Mouse (Mus musculus): Measurements from ENCODE around the gene Slc6a17.

The Slc6a17 gene

GRCm38 (mm10) chr3:107536810-107537503 lies 19.1 kb upstream of the Slc6a17 start:
- TF ChIP-seq GATA4 (IDR thresholded peaks at IDR 0.05; ENCODE audit: insufficient replicate concordance, low read length): no peak

- no peak for TF ChIP-seq GATA4 (IDR thresholded peaks at IDR 0.05; ENCODE audit: insufficient replicate concordance, low read length)
Observed at GRCm38 (mm10) chr3:107534951-107535350, 17.1 kb upstream of the Slc6a17 start.

- TF ChIP-seq GATA4 (IDR thresholded peaks at IDR 0.05; ENCODE audit: insufficient replicate concordance, low read length): no peak
Observed at GRCm38 (mm10) chr3:107533532-107533931, 15.7 kb upstream of the Slc6a17 start.

- no peak for TF ChIP-seq GATA4 (IDR thresholded peaks at IDR 0.05; ENCODE audit: insufficient replicate concordance, low read length)
Observed at GRCm38 (mm10) chr3:107530581-107530980, 12.8 kb upstream of the Slc6a17 start.

- no peak for TF ChIP-seq GATA4 (IDR thresholded peaks at IDR 0.05; ENCODE audit: insufficient replicate concordance, low read length)
Observed at GRCm38 (mm10) chr3:107529182-107529581, 11.4 kb upstream of the Slc6a17 start.

- no peak for TF ChIP-seq GATA4 (IDR thresholded peaks at IDR 0.05; ENCODE audit: insufficient replicate concordance, low read length)
Observed at GRCm38 (mm10) chr3:107528401-107529118, 10.7 kb upstream of the Slc6a17 start.

GRCm38 (mm10) chr3:107524547-107524946 lies 6.7 kb upstream of the Slc6a17 start:
- TF ChIP-seq GATA4 (IDR thresholded peaks at IDR 0.05; ENCODE audit: insufficient replicate concordance, low read length): no peak

- no peak for TF ChIP-seq GATA4 (IDR thresholded peaks at IDR 0.05; ENCODE audit: insufficient replicate concordance, low read length)
Observed at GRCm38 (mm10) chr3:107520931-107521330, 3.1 kb upstream of the Slc6a17 start.

GRCm38 (mm10) chr3:107516776-107517630 lies 815 bp downstream of the Slc6a17 start:
- TF ChIP-seq GATA4 (IDR thresholded peaks at IDR 0.05; ENCODE audit: insufficient replicate concordance, low read length): no peak

- no peak for TF ChIP-seq GATA4 (IDR thresholded peaks at IDR 0.05; ENCODE audit: insufficient replicate concordance, low read length)
Observed at GRCm38 (mm10) chr3:107515989-107516388, 1.8 kb downstream of the Slc6a17 start.

GRCm38 (mm10) chr3:107511416-107511815 lies 6.4 kb downstream of the Slc6a17 start:
- TF ChIP-seq GATA4 (IDR thresholded peaks at IDR 0.05; ENCODE audit: insufficient replicate concordance, low read length): no peak

GRCm38 (mm10) chr3:107508696-107509095 lies 9.1 kb downstream of the Slc6a17 start:
- no peak for TF ChIP-seq GATA4 (IDR thresholded peaks at IDR 0.05; ENCODE audit: insufficient replicate concordance, low read length)

GRCm38 (mm10) chr3:107507966-107508365 lies 9.9 kb downstream of the Slc6a17 start:
- no peak for TF ChIP-seq GATA4 (IDR thresholded peaks at IDR 0.05; ENCODE audit: insufficient replicate concordance, low read length)

GRCm38 (mm10) chr3:107506531-107506930 lies 11.3 kb downstream of the Slc6a17 start:
- TF ChIP-seq GATA4 (IDR thresholded peaks at IDR 0.05; ENCODE audit: insufficient replicate concordance, low read length): no peak

Data from liver, adult (tissue).